Mouse (Mus musculus) left cerebral cortex, adult 2 months (tissue): Measurements from ENCODE around the gene Hsd17b13. TPM values are rescaled to one million over a fixed set of nuclear protein-coding genes. Genes with fewer than 3 reads are reported as not detected.
"Not testable (repeated sequence)": the region's sequence is repeated elsewhere in the genome, so short reads cannot be mapped to it uniquely, and the experiment has no call there.

Experiments
- DNase-seq, 2 experiments: peaks; one replicate each; pipeline ENCODE4 v3.0.0; 2021 to 2022; ENCODE audit warnings: low spot score in 2 of 2, mixed read lengths in 1 of 2; ENCODE audit errors: extremely low spot score in 1 of 2
- H3K27ac ChIP-seq: fragments of 200-600 bp; 2 replicates; pipeline ENCODE4 v1.8.1; 2022
- H3K4me3 ChIP-seq: fragments of 200-600 bp; 2 replicates; pipeline ENCODE4 v1.8.1; 2022
- CTCF ChIP-seq: fragments of 200-600 bp; IDR thresholded peaks from 2 replicates; pipeline ENCODE4 v1.8.1; 2022; ENCODE audit warnings: antibody characterized with exemption, mild to moderate bottlenecking, moderate library complexity
- intact Hi-C: fragments of 180-260 bp; cut with DNase I; formaldehyde crosslinking; loops from one replicate; pipeline ENCODE4 v1.15.1; 2025
- total RNA-seq, 2 experiments: library from RNA; stranded (reverse); gene quantifications; 2 replicates each; pipeline ENCODE4 v1.2.3; 2021

The Hsd17b13 gene
- total RNA-seq, 2 experiments from 2014 or later, result 0.42 TPM; not detected in 1

DNA sequence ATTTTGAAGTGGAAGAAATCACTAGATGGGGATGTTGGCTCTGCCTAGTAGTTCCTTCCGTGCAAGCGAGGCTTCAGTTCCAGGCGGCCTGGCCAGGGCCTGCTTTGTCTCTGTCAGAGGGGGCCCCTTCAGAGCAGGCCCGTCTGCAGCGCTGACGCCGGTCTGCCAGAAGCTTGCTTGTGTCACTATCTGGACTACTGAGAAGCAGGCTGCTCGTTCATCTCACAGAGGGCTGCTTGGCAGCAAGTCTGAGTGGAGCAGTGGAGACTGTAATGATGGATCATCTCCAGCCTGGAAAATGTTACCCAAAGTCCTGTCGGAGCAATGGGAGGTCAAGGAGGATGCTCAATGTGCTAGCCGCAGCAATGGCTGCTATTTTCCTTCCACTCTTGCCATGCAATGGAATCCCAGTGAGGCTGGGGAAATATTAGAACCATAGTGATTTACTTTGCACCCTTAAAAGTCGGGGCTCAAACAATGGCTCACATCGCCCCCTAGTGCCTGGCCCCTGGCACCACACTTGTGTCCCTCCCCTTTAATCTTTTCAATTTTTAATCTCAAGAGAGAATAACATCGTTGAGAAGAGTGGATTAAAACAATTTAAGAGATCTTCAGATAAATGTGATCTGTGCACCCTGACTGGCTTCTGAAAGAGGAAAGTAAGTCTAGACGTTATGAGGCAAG is 40.2 kb downstream of the Hsd17b13 start:
- Histone ChIP-seq H3K27ac (no peak overlapping the region), H3K4me3 (no peak overlapping the region)
- no peak for DNase-seq
- peak; percentile 57 for TF ChIP-seq CTCF
- intact Hi-C loops, result no loop called here

DNA sequence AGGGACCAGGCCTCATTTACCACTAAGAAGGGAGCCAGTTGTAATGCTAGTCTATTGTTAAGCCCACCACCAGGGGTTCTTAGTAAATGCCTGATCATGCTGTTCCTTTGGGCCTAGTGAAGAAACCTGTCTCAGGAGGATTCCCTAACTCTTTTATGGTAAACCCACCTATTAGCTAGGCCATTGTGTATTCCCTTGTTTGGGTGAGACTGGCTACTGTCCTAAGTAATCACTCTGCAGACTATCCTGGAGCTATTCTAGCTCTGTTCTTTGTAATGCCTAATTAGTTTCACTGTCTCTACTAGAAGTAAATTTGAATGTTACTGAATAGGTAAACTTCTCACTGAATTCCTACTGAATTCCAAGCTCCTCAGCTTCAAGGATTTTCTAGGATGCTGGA is 45.3 kb downstream of the Hsd17b13 start:
- intact Hi-C loops, DNase-seq, H3K27ac ChIP-seq, H3K4me3 ChIP-seq: not testable (repeated sequence)

DNA sequence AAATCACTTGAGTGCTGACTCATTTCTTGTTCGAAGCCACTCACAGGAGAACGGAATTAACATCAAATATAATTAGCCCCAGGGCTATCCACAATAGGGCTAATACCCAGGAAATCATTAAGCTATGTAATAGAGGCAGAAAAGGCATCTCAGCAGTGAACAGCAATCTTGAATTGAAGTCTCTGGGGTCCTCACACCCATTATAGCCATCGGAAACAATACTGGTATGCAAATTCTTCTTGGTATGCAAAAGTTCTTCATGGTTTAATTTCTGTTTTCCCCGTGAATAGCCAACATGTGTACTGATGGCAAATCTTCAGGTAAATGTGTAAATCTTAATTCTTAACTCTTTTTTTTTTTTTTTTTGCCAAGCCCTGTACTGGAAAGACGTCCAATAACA is 46.7 kb downstream of the Hsd17b13 start:
- Histone ChIP-seq H3K4me3 (no peak overlapping the region), H3K27ac (no peak overlapping the region)
- intact Hi-C loops, result no loop called here
- no peak for DNase-seq
- no peak for TF ChIP-seq CTCF

DNA sequence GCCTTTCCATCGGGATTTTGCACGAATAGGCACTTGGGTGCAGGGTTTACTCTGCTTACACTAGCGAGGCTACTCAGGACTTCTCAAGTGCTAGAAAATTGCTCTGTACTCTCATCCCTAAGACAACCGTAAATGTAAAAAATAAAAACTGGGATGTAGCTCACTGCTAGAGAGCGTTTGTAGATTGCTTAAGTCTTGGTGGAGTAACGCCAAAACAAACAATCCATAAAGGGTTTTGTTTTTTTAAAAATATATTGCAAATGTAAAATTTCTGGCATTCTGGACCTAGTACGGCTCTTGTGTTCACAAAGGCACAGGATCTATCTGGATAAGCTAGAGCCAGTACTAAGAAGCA is 49.0 kb downstream of the Hsd17b13 start:
- DNase-seq, result no peak
- Histone ChIP-seq H3K4me3 (no peak overlapping the region), H3K27ac (no peak overlapping the region)
- intact Hi-C loops, result loop anchor here (5.0 to 10.0 kb wide), 3 partner anchors 183 to 583 kb away; no protein-coding TSS in a partner anchor
- TF ChIP-seq CTCF, result no peak

DNA sequence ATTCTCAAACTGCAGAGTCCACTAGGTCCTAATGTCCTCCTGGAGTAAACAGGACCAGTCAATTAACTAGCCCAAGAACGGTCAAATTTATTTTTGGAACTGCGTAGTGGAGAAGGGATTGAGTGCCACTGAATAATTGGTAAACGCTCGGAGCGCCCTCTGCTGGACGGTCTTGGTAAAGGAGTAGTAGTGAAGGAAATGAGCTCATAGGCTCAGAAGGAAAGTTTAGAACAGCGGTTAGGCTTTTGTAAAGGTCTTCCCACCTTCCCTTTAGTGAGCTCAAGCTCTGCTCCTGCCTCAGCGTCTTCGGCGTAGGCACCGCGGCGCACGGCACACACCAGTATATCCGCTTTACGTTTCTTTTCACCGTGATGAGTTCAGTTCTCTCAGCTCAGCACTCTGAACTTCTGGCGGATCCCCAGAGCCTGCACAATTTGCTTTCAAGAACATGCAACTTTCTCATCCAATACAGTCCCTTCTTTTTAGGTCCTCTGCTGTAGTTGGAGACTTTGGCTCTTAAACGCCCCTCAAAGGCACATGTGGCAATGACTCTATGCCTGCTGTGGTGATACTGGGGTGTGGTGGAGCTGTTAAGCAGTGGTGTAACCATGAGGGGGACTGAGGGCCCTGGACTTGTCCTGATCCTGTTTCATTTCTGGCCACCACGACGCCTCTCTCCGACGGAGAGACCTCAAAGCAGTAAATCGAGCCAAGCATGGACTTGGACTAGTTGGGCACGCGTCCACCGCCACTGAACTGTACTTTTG is 49.6 kb downstream of the Hsd17b13 start:
- peak; percentile 82 for TF ChIP-seq CTCF
- no peak overlapping the region for H3K27ac ChIP-seq
- peak; percentile 86 to 93 for DNase-seq
- peak overlapping the region; percentile 28; the same call in 1 of the 2 replicates for H3K4me3 ChIP-seq
- intact Hi-C loops, result loop anchor here (2.0 to 10.0 kb wide), 4 partner anchors 71 to 583 kb away; no protein-coding TSS in a partner anchor

DNA sequence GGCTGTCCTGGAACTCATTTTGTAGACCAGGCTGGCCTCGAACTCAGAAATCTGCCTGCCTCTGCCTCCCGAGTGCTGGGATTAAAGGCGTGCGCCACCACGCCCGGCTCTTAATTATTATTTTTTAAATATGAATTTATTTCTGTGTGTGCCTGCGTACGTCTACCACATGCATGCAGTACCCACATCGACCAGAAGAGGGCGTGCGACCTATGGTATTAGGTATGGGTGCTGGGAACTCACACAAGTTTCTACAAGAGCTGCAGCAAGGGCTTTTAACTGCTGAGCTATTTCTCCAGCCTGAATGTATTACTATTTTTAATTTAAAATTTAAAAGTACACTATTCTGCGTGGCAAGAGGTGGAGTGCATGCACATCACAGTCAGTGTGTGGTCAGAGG is 50.8 kb downstream of the Hsd17b13 start:
- H3K4me3 ChIP-seq, result no peak overlapping the region
- H3K27ac ChIP-seq, result no peak overlapping the region
- TF ChIP-seq CTCF, result peak; percentile 41
- DNase-seq, result no peak
- intact Hi-C loops, result loop anchor here (2.0 to 10.0 kb wide), 4 partner anchors 70 to 582 kb away; no protein-coding TSS in a partner anchor

DNA sequence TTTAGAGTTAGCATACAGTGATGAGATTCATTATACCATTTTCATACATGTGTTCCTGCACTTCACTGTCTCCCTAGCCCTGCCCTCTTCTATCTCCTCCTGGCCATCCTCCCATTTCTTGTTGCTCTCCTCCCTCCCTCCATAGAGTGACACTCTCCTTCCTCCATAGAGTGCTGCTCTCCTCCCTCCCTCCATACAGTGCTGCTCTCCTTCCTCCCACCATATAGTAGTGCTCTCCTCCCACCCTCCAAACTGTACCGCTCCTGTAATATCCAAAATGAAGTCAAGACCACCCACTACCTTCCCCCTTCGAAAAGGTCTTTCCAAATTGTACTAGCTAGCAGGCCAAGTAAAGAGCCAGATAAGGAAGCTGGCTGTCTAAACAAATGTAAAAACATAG is 53.5 kb downstream of the Hsd17b13 start:
- TF ChIP-seq CTCF, result no peak
- Histone ChIP-seq H3K4me3 (no peak overlapping the region), H3K27ac (no peak overlapping the region)
- no peak for DNase-seq
- intact Hi-C loops, result loop anchor here (10.0 kb wide), 2 partner anchors 179 to 579 kb away; no protein-coding TSS in a partner anchor

DNA sequence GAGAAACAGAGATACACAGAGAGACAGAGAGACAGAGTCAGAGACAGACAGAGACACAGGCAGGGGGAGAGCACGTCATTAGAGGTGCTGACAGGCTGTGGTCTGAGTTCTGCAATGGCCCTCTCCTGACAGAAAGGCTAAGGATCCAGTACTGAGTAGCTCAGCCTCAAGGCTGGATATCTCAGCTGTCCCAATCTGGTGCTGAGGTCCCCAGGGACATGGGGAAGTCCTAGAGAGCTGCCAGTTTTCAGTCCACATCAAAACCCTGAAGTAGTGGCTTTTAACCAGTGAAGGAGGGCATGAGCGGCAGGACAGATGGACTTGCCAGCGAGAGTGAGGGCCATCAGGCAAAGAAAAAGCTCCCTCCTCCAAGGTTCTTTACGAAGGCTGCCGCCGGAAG is 54.1 kb downstream of the Hsd17b13 start:
- H3K27ac ChIP-seq, result no peak overlapping the region
- DNase-seq, result no peak
- intact Hi-C loops, result loop anchor here (10.0 kb wide), 2 partner anchors 178 to 578 kb away; no protein-coding TSS in a partner anchor
- H3K4me3 ChIP-seq, result no peak overlapping the region
- TF ChIP-seq CTCF, result no peak

DNA sequence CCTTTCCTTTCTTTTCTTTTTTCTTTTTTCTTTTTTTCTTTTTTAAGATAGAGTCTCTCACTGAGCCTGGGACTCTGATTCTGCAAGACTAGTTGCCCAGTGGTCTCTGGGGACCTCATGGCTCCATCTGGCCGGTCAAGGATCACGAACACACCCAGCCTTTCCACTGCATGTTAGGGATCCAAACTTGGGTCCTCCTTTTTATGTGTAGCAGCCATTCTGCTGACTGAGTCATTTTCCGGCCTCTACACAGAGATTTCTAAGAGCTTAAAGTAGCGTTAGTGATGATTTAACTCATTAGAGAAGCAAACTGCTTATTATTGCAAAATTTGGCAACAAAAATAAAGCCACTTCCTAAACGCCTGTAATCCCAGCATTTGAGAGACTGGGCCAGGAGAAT is 54.8 kb downstream of the Hsd17b13 start:
- Histone ChIP-seq H3K27ac (no peak overlapping the region), H3K4me3 (no peak overlapping the region)
- DNase-seq, result no peak
- no peak for TF ChIP-seq CTCF
- intact Hi-C loops, result loop anchor here (10.0 kb wide), 2 partner anchors 178 to 578 kb away; no protein-coding TSS in a partner anchor

DNA sequence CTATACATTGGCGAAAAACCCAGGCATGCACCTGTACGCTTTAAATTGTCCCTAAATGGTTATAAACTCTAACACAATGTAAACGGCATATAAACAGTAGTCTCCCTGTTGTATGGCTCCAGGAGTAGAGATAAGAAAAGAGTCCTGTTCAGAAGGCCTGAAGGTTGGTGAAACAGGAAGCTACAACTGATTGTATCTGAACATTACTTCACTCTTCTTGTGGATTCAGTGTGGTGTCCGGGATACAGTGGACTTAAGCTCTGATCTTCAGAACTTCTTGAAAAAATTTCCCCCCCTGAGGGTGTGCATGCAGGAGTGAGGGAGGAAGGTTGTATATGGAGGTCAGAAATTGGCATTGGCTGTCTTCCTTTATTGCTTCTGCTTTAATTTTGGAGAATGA is 57.7 kb downstream of the Hsd17b13 start:
- no peak for DNase-seq
- no peak for TF ChIP-seq CTCF
- Histone ChIP-seq H3K4me3 (no peak overlapping the region), H3K27ac (no peak overlapping the region)
- intact Hi-C loops, result no loop called here

DNA sequence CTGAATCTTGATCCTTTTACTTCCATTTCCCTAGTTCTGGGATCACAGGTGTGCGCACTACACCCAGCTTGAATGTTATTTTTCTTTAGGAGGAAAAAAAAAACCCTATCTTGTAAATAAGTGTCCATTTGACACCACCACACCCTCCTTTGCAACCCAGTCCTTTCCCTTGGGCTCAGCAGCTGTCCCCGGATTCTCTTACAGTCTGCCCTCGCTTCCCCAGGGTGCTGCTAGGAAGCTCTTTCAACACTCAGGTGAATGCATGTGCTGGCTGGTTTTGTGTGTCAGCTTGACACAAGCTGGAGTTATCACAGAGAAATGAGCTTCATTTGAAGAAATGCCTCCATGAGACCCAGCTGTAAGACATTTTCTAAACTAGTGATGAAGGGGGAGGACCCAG is 59.0 kb downstream of the Hsd17b13 start:
- H3K4me3 ChIP-seq, result no peak overlapping the region
- DNase-seq, result no peak
- TF ChIP-seq CTCF, result no peak
- H3K27ac ChIP-seq, result no peak overlapping the region
- intact Hi-C loops, result no loop called here

DNA sequence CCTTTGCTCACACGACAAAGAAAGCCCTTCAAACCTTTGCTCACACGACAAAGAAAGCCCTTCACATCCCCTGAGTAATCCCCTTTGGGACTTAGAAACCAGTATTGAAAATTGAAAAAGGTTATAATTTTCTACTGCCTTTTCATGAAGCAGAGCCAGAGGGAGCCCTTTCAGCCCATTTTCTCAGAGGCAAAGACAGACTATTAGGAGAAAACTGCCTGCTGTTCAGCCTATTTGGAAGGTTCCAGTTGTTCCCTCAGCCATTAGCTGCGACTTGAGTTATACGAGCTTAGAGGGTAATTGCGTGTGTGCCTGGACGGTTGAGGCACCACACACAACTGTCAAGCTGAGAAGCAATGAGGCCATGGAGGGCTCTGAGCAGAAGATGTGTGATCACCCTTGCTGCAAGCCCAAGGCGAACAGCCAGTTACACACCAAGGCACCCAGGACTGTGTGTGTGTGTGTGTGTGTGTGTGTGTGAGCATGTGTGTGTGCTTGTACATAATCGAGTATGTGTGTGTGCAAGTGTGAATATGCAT is 59.8 kb downstream of the Hsd17b13 start:
- TF ChIP-seq CTCF, result peak; percentile 23
- intact Hi-C loops, result no loop called here
- no peak for DNase-seq
- Histone ChIP-seq H3K4me3 (no peak overlapping the region), H3K27ac (no peak overlapping the region)
